Mouse (Mus musculus): ENCODE results near the gene Cd81. TPM values are rescaled to one million over a fixed set of nuclear protein-coding genes. Genes with fewer than 3 reads are reported as not detected.
A peak's percentile ranks its signal among the peaks of the same experiment; 100 is the strongest.

Cd81 gene
- 100 to 1,000 TPM; 397 to 430 (median 418) TPM for total RNA-seq (2022)

GRCm38 (mm10) chr7:143052626-143053007, at the start of gene Cd81:
Gene Cd81, plus strand, starts transcription at chr7:143052739.
- peak; percentile 87 for DNase-seq (ENCODE audit: low spot score)

- DNase-seq (ENCODE audit: low spot score) = no peak
Observed at GRCm38 (mm10) chr7:143004727-143005343, 47.7 kb upstream of the Cd81 start, which contains the start of gene Tspan32. Gene Tspan32, plus strand, starts transcription at chr7:143005046.

GRCm38 (mm10) chr7:143005344-143006096, 47.0 kb upstream of the Cd81 start:
- no peak for DNase-seq (ENCODE audit: low spot score)

GRCm38 (mm10) chr7:143006097-143006755, 46.3 kb upstream of the Cd81 start:
- no peak for DNase-seq (ENCODE audit: low spot score)

GRCm38 (mm10) chr7:143006756-143007598, 45.6 kb upstream of the Cd81 start:
- DNase-seq (ENCODE audit: low spot score) = no peak

- DNase-seq (ENCODE audit: low spot score) = peak; percentile 95
Observed at GRCm38 (mm10) chr7:143007599-143008369, 44.8 kb upstream of the Cd81 start.

- DNase-seq (ENCODE audit: low spot score) = peak; percentile 78
Observed at GRCm38 (mm10) chr7:143008370-143008926, 44.1 kb upstream of the Cd81 start.

- peak; percentile 37 for DNase-seq (ENCODE audit: low spot score)
Observed at GRCm38 (mm10) chr7:143008996-143009665, 43.4 kb upstream of the Cd81 start.

GRCm38 (mm10) chr7:143009996-143010395, 42.5 kb upstream of the Cd81 start:
- no peak for DNase-seq (ENCODE audit: low spot score)

- DNase-seq (ENCODE audit: low spot score) = no peak
Observed at GRCm38 (mm10) chr7:143011226-143011625, 41.3 kb upstream of the Cd81 start.

- no peak for DNase-seq (ENCODE audit: low spot score)
Observed at GRCm38 (mm10) chr7:143012230-143012875, 40.2 kb upstream of the Cd81 start.

- peak; percentile 85 for DNase-seq (ENCODE audit: low spot score)
Observed at GRCm38 (mm10) chr7:143013420-143014178, 38.9 kb upstream of the Cd81 start.

- no peak for DNase-seq (ENCODE audit: low spot score)
Observed at GRCm38 (mm10) chr7:143014862-143015659, 37.5 kb upstream of the Cd81 start.

- DNase-seq (ENCODE audit: low spot score) = peak; percentile 95
Observed at GRCm38 (mm10) chr7:143015755-143016423, 36.6 kb upstream of the Cd81 start.

GRCm38 (mm10) chr7:143016424-143017142, 36.0 kb upstream of the Cd81 start:
- DNase-seq (ENCODE audit: low spot score) = no peak

GRCm38 (mm10) chr7:143017181-143017580, 35.4 kb upstream of the Cd81 start:
- no peak for DNase-seq (ENCODE audit: low spot score)

- no peak for DNase-seq (ENCODE audit: low spot score)
Observed at GRCm38 (mm10) chr7:143020040-143020439, 32.5 kb upstream of the Cd81 start.

Data from heart, adult 8-10 months (tissue).